Mouse (Mus musculus): ENCODE measurements around the gene Unc13a. TPM values are rescaled to one million over a fixed set of nuclear protein-coding genes. Genes with fewer than 3 reads are reported as not detected.
A peak's percentile ranks its signal among the peaks of the same experiment; 100 is the strongest.

The Unc13a gene
- total RNA-seq, 1 experiment: 3.0 TPM

GRCm38 (mm10) chr8:71680471-71680870 lies 8.9 kb upstream of the Unc13a start:
- Histone ChIP-seq H3K27ac (ENCODE audit: insufficient read depth, low read depth, low read length, poor library complexity, severe bottlenecking) (no peak overlapping the region), H3K9me3 (ENCODE audit: control insufficient read depth, insufficient read depth, low read depth, low read length) (no peaks in the 10 kb centered on the region), H3K9ac (ENCODE audit: insufficient read depth, low read depth, low read length, poor library complexity, severe bottlenecking) (peak overlapping the region; percentile 23; the same call in 1 of the 2 replicates), H3K4me1 (ENCODE audit: control insufficient read depth in 2 of 2, insufficient read depth in 2 of 2, low read length in 2 of 2, poor library complexity in 1 of 2) (peaks cover 2 to 31% of the 10 kb centered on the region in 2 experiments; a peak in 2 of 4 replicates), H3K36me3 (ENCODE audit: control insufficient read depth, insufficient read depth, low read length, poor library complexity, severe bottlenecking) (peaks cover 12% of the 10 kb centered on the region), H3K4me3 (ENCODE audit: insufficient read depth in 1 of 2, low read depth in 1 of 2, low read length in 2 of 2, poor library complexity in 1 of 2, severe bottlenecking in 1 of 2) (peak overlapping the region; percentile 26 to 38; a peak in 1 of 4 replicates)
- in situ Hi-C loops (cut with MboI; ENCODE audit: low sequenced_read_pairs in 2 of 2, unreplicated experiment in 2 of 2): no loop called here
- TF ChIP-seq HCFC1 (IDR thresholded peaks at IDR 0.05; ENCODE audit: borderline replicate concordance, insufficient read depth, low read length) (no peak), MAFK (IDR thresholded peaks at IDR 0.05; ENCODE audit: insufficient read depth, low read depth, low read length) (no peak)
- DNase-seq (ENCODE audit: low read depth, low spot score): no peak

DNA sequence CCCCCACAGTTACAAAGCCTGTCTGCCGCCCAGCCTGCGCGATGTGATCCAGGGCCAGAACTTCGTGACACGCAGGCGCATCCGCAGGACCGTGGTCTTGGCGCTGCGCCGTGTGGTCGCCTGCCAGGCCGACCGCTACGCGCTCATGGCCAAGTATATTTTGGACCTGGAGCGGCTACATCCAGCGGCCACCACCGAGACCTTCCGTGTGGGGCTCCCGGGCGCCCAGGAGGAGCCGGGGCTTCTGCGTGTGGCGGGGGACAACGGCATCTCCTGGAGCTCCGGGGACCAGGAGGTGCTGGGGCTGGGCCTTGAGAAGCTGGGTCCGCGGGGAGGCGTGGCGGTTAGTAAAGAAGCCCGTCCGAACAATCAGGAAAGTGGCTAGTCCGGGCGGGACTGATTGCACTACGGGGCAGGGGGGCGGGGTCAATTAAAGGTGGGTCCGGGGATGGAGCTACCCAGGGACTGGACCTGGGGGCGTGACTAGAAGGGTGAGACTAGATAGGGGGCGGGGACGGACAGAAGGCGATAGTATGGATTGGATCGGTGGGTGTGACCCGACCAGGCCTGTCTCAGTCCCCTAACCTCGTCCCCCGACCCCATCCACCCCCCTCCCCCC lies 8.1 kb upstream of the Unc13a start:
- Histone ChIP-seq H3K36me3 (ENCODE audit: control insufficient read depth, insufficient read depth, low read length, poor library complexity, severe bottlenecking) (peaks cover 10% of the 10 kb centered on the region), H3K9ac (ENCODE audit: insufficient read depth, low read depth, low read length, poor library complexity, severe bottlenecking) (peak overlapping the region; percentile 58), H3K4me1 (ENCODE audit: control insufficient read depth in 2 of 2, insufficient read depth in 2 of 2, low read length in 2 of 2, poor library complexity in 1 of 2) (peaks cover 2 to 30% of the 10 kb centered on the region in 2 experiments; a peak in 2 of 4 replicates), H3K4me3 (ENCODE audit: insufficient read depth in 1 of 2, low read depth in 1 of 2, low read length in 2 of 2, poor library complexity in 1 of 2, severe bottlenecking in 1 of 2) (peak overlapping the region; percentile 65 to 73), H3K9me3 (ENCODE audit: control insufficient read depth, insufficient read depth, low read depth, low read length) (no peaks in the 10 kb centered on the region), H3K27ac (ENCODE audit: insufficient read depth, low read depth, low read length, poor library complexity, severe bottlenecking) (no peak overlapping the region)
- DNase-seq (ENCODE audit: low read depth, low spot score): no peak
- in situ Hi-C loops (cut with MboI; ENCODE audit: low sequenced_read_pairs in 2 of 2, unreplicated experiment in 2 of 2): no loop called here
- TF ChIP-seq MAFK (IDR thresholded peaks at IDR 0.05; ENCODE audit: insufficient read depth, low read depth, low read length): no peak
- no peak for TF ChIP-seq CHD2 (IDR thresholded peaks at IDR 0.05; ENCODE audit: low read depth, low read length)

DNA sequence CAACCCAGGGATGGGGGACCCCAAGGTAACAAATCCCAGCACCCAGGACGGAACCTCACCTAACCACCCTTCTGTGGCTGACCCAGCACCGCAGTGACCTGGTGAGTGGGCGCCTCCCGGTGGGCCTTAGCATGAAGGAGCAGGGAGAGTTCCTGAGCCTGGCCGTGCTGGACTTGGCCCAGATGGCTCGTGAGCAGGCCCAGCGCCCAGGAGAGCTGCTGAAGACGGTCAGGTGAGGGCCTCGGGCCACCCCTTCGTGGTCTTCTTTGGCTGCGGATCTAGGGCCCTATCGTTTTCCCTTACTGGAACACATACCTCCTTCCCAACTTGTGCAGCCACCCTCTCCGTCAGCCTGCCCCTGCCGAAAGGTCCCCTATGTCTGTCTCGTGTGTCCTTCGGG lies 7.6 kb upstream of the Unc13a start:
- no peaks in the 10 kb centered on the region for H3K9me3 ChIP-seq (ENCODE audit: control insufficient read depth, insufficient read depth, low read depth, low read length)
- H3K4me3 ChIP-seq (ENCODE audit: insufficient read depth in 1 of 2, low read depth in 1 of 2, low read length in 2 of 2, poor library complexity in 1 of 2, severe bottlenecking in 1 of 2): peak overlapping the region; percentile 65 to 73; a peak in 3 of 4 replicates
- H3K27ac ChIP-seq (ENCODE audit: insufficient read depth, low read depth, low read length, poor library complexity, severe bottlenecking): no peak overlapping the region
- in situ Hi-C loops (cut with MboI; ENCODE audit: low sequenced_read_pairs in 2 of 2, unreplicated experiment in 2 of 2): no loop called here
- peak overlapping the region; percentile 58 for H3K9ac ChIP-seq (ENCODE audit: insufficient read depth, low read depth, low read length, poor library complexity, severe bottlenecking)
- peaks cover 2 to 26% of the 10 kb centered on the region in 2 experiments; a peak in 2 of 4 replicates for H3K4me1 ChIP-seq (ENCODE audit: control insufficient read depth in 2 of 2, insufficient read depth in 2 of 2, low read length in 2 of 2, poor library complexity in 1 of 2)
- no peak for TF ChIP-seq HCFC1 (IDR thresholded peaks at IDR 0.05; ENCODE audit: borderline replicate concordance, insufficient read depth, low read length)
- peaks cover 10% of the 10 kb centered on the region for H3K36me3 ChIP-seq (ENCODE audit: control insufficient read depth, insufficient read depth, low read length, poor library complexity, severe bottlenecking)
- no peak for DNase-seq (ENCODE audit: low read depth, low spot score)

- in situ Hi-C loops (cut with MboI; ENCODE audit: low sequenced_read_pairs in 2 of 2, unreplicated experiment in 2 of 2): no loop called here
Observed at GRCm38 (mm10) chr8:71678216-71678615, 6.7 kb upstream of the Unc13a start.

GRCm38 (mm10) chr8:71677555-71677954 lies 6.0 kb upstream of the Unc13a start:
- Histone ChIP-seq H3K9ac (ENCODE audit: insufficient read depth, low read depth, low read length, poor library complexity, severe bottlenecking) (no peak overlapping the region), H3K4me1 (ENCODE audit: control insufficient read depth in 2 of 2, insufficient read depth in 2 of 2, low read length in 2 of 2, poor library complexity in 1 of 2) (peaks cover 4 to 30% of the 10 kb centered on the region in 2 experiments; a peak in 2 of 4 replicates), H3K4me3 (ENCODE audit: insufficient read depth in 1 of 2, low read depth in 1 of 2, low read length in 2 of 2, poor library complexity in 1 of 2, severe bottlenecking in 1 of 2) (0 out of 4 replicates have a peak overlapping the region, but pooled peaks of 1 of the 2 experiments have one; percentile 84), H3K36me3 (ENCODE audit: control insufficient read depth, insufficient read depth, low read length, poor library complexity, severe bottlenecking) (peaks cover 4% of the 10 kb centered on the region), H3K9me3 (ENCODE audit: control insufficient read depth, insufficient read depth, low read depth, low read length) (no peaks in the 10 kb centered on the region), H3K27ac (ENCODE audit: insufficient read depth, low read depth, low read length, poor library complexity, severe bottlenecking) (no peak overlapping the region; the same call in 1 of the 2 replicates)
- DNase-seq (ENCODE audit: low read depth, low spot score): no peak
- no peak for TF ChIP-seq MAFK (IDR thresholded peaks at IDR 0.05; ENCODE audit: insufficient read depth, low read depth, low read length)
- in situ Hi-C loops (cut with MboI; ENCODE audit: low sequenced_read_pairs in 2 of 2, unreplicated experiment in 2 of 2): no loop called here

More at GRCm38 (mm10) chr8:71678216-71678615, 6.7 kb upstream of the Unc13a start:
- no peak for DNase-seq (ENCODE audit: low read depth, low spot score)
- Histone ChIP-seq H3K36me3 (ENCODE audit: control insufficient read depth, insufficient read depth, low read length, poor library complexity, severe bottlenecking) (peaks cover 8% of the 10 kb centered on the region), H3K9me3 (ENCODE audit: control insufficient read depth, insufficient read depth, low read depth, low read length) (no peaks in the 10 kb centered on the region), H3K4me3 (ENCODE audit: insufficient read depth in 1 of 2, low read depth in 1 of 2, low read length in 2 of 2, poor library complexity in 1 of 2, severe bottlenecking in 1 of 2) (no peak overlapping the region), H3K27ac (ENCODE audit: insufficient read depth, low read depth, low read length, poor library complexity, severe bottlenecking) (no peak overlapping the region), H3K4me1 (ENCODE audit: control insufficient read depth in 2 of 2, insufficient read depth in 2 of 2, low read length in 2 of 2, poor library complexity in 1 of 2) (peaks cover 4 to 25% of the 10 kb centered on the region in 2 experiments; a peak in 2 of 4 replicates), H3K9ac (ENCODE audit: insufficient read depth, low read depth, low read length, poor library complexity, severe bottlenecking) (no peak overlapping the region)
- TF ChIP-seq MAFK (IDR thresholded peaks at IDR 0.05; ENCODE audit: insufficient read depth, low read depth, low read length) (no peak), CHD2 (IDR thresholded peaks at IDR 0.05; ENCODE audit: low read depth, low read length) (no peak), ZNF384 (IDR thresholded peaks at IDR 0.05; ENCODE audit: low read depth, low read length) (no peak), HCFC1 (IDR thresholded peaks at IDR 0.05; ENCODE audit: borderline replicate concordance, insufficient read depth, low read length) (no peak), ZC3H11A (IDR thresholded peaks at IDR 0.05; ENCODE audit: borderline replicate concordance, low read depth, low read length) (no peak)
